Mouse (Mus musculus): ENCODE measurements at regions not wholly inside any gene's neighbourhood (a gene's known extent, or its start where the extent isn't known, plus 50 kb on each side); places are given as distances from the start of the nearest gene placed in this dataset.

GRCm38 (mm10) chr15:87952531-87952930, 408.4 kb downstream of the Fam19a5 start:
- H3K9ac ChIP-seq (replicated peaks; ENCODE audit: low read depth): no peak overlapping the region
- H3K9me3 ChIP-seq (ENCODE audit: low read length): no peaks in the 10 kb centered on the region
- no peaks in the 10 kb centered on the region for H3K27me3 ChIP-seq (replicated peaks; ENCODE audit: insufficient read depth, low read length)
- 64% methylated on average over 3 of the region's 3 CpGs for WGBS
- no peaks in the 10 kb centered on the region for H3K4me1 ChIP-seq (ENCODE audit: insufficient read depth, low read depth, low read length)
- ATAC-seq (no peak), DNase-seq (ENCODE audit: low spot score) (no peak)
- no peak overlapping the region for H3K4me3 ChIP-seq (ENCODE audit: low read depth, low read length)
- no peak overlapping the region for H3K27ac ChIP-seq (ENCODE audit: low read length)
- no peaks in the 10 kb centered on the region for H3K36me3 ChIP-seq (ENCODE audit: insufficient read depth, low read length)
- no peak overlapping the region for H3K4me2 ChIP-seq (replicated peaks; ENCODE audit: low read depth, low read length)
- no peak for TF ChIP-seq EP300 (IDR thresholded peaks at IDR 0.05)
- TF ChIP-seq CTCF (IDR thresholded peaks at IDR 0.05): no peak

DNA sequence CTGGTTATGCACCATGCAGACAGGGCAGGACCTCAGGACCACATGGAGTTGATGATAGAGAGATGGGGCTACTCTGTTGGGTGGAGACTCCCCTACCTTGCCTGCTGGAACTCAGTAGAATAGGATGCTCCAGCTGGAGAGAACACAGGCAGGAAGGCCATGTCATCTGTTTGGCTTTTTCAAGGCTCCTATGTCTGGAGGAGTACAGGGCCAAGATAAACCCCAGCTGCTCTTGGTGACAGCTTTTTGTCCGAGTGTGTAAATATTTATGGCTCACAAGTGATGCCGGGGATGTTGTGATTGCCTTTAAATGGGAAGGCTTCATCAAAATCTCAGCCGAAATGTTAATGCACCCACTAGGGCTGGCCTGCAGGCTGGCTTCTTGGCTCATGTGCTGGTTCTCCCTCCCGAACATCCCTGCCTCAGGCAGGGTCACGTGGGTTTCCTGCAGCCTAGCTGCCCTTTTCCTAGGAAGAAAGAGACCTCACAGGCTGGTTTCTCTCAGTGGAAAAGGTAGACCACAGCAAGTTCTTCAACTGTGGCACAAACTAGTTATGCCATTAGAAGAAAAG, 411.7 kb downstream of the Fam19a5 start:
- Histone ChIP-seq H3K36me3 (ENCODE audit: insufficient read depth, low read length) (no peaks in the 10 kb centered on the region), H3K4me3 (ENCODE audit: low read depth, low read length) (no peak overlapping the region), H3K9me3 (ENCODE audit: low read length) (no peaks in the 10 kb centered on the region), H3K9ac (replicated peaks; ENCODE audit: low read depth) (no peak overlapping the region), H3K27me3 (replicated peaks; ENCODE audit: insufficient read depth, low read length) (no peaks in the 10 kb centered on the region), H3K27ac (ENCODE audit: low read length) (no peak overlapping the region), H3K4me1 (ENCODE audit: insufficient read depth, low read depth, low read length) (no peaks in the 10 kb centered on the region), H3K4me2 (replicated peaks; ENCODE audit: low read depth, low read length) (no peak overlapping the region)
- ATAC-seq (no peak), DNase-seq (ENCODE audit: low spot score) (no peak)
- WGBS: 36% methylated on average over 5 of the region's 5 CpGs
- TF ChIP-seq EP300 (IDR thresholded peaks at IDR 0.05) (no peak), CTCF (IDR thresholded peaks at IDR 0.05) (no peak)

GRCm38 (mm10) chr15:87958866-87959265, 414.8 kb downstream of the Fam19a5 start:
- H3K9me3 ChIP-seq (ENCODE audit: low read length): no peaks in the 10 kb centered on the region
- no peak for DNase-seq (ENCODE audit: low spot score)
- no peak overlapping the region for H3K4me2 ChIP-seq (replicated peaks; ENCODE audit: low read depth, low read length)
- no peaks in the 10 kb centered on the region for H3K36me3 ChIP-seq (ENCODE audit: insufficient read depth, low read length)
- H3K27me3 ChIP-seq (replicated peaks; ENCODE audit: insufficient read depth, low read length): no peaks in the 10 kb centered on the region
- H3K4me3 ChIP-seq (ENCODE audit: low read depth, low read length): no peak overlapping the region
- ATAC-seq: no peak
- H3K9ac ChIP-seq (replicated peaks; ENCODE audit: low read depth): no peak overlapping the region
- no peaks in the 10 kb centered on the region for H3K4me1 ChIP-seq (ENCODE audit: insufficient read depth, low read depth, low read length)
- H3K27ac ChIP-seq (ENCODE audit: low read length): no peak overlapping the region
- 55% methylated on average over 1 of the region's 1 CpGs for WGBS
- TF ChIP-seq EP300 (IDR thresholded peaks at IDR 0.05) (no peak), CTCF (IDR thresholded peaks at IDR 0.05) (no peak)

DNA sequence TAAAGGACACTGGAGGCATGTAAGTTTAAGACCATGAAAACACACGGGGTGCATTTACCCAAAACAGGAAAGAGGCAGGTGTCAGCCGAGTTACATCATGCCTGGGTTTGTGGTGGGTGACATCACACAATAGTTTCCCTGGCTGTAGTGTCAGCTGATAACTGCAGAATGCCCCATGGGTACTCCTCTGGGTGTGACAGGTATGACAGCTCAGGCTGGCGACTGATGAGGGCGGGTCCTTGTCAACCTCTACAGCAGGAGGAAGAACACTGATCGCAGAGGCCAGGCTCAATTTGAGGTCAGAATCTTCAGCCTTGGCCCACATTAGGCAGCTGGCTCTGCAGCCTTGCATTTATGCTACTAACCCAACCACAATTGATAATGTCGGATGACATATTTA, 428.5 kb downstream of the Fam19a5 start:
- ATAC-seq: no peak
- no peak overlapping the region for H3K4me3 ChIP-seq (ENCODE audit: low read depth, low read length)
- H3K27ac ChIP-seq (ENCODE audit: low read length): no peak overlapping the region
- no peak overlapping the region for H3K4me2 ChIP-seq (replicated peaks; ENCODE audit: low read depth, low read length)
- H3K4me1 ChIP-seq (ENCODE audit: insufficient read depth, low read depth, low read length): no peaks in the 10 kb centered on the region
- H3K36me3 ChIP-seq (ENCODE audit: insufficient read depth, low read length): no peaks in the 10 kb centered on the region
- no peak overlapping the region for H3K9ac ChIP-seq (replicated peaks; ENCODE audit: low read depth)
- H3K9me3 ChIP-seq (ENCODE audit: low read length): no peaks in the 10 kb centered on the region
- 75% methylated on average over 6 of the region's 6 CpGs for WGBS
- DNase-seq (ENCODE audit: low spot score): no peak
- H3K27me3 ChIP-seq (replicated peaks; ENCODE audit: insufficient read depth, low read length): no peaks in the 10 kb centered on the region
- TF ChIP-seq CTCF (IDR thresholded peaks at IDR 0.05) (no peak), EP300 (IDR thresholded peaks at IDR 0.05) (no peak)

DNA sequence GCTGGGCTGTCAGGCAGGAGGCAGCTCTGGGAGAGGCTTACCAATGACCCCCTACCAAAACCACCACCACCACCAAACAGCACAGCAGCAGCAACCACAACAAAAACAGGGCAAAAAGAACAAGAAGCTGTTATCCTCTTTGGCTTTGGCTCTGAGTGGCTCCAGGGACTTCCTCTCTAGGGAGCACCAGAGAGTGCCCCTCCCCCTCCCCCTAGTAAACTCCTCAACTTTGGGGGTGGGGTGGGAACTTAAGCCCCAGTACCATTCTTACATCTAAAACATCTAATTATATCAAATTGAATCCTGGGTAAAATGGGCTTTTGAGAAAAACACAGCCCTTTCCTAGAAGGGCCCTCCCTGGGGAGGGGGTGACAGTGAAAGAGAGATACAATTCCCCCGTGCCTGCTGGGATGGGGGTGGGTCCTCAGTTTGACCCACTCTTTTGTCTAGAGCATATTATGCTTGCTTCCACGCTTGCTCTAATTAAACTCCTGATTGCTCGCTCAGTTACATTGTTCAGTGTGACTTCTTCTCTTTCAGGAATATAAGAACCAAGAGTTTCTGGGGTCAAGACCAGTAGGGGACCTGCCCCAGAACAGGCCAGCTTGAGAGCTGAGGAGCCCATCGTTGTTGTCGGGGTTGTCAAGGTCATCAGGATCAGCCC, 443.4 kb downstream of the Fam19a5 start:
- H3K27ac ChIP-seq (ENCODE audit: low read length): no peak overlapping the region
- ATAC-seq (0 out of 2 replicates have a peak, but pooled peaks have one; percentile 25), DNase-seq (ENCODE audit: low spot score) (no peak)
- H3K4me2 ChIP-seq (replicated peaks; ENCODE audit: low read depth, low read length): no peak overlapping the region
- no peak overlapping the region for H3K4me3 ChIP-seq (ENCODE audit: low read depth, low read length)
- no peaks in the 10 kb centered on the region for H3K4me1 ChIP-seq (ENCODE audit: insufficient read depth, low read depth, low read length)
- no peaks in the 10 kb centered on the region for H3K9me3 ChIP-seq (ENCODE audit: low read length)
- no peaks in the 10 kb centered on the region for H3K36me3 ChIP-seq (ENCODE audit: insufficient read depth, low read length)
- TF ChIP-seq EP300 (IDR thresholded peaks at IDR 0.05) (no peak), CTCF (IDR thresholded peaks at IDR 0.05) (no peak)
- no peaks in the 10 kb centered on the region for H3K27me3 ChIP-seq (replicated peaks; ENCODE audit: insufficient read depth, low read length)
- no peak overlapping the region for H3K9ac ChIP-seq (replicated peaks; ENCODE audit: low read depth)
- WGBS: 38% methylated on average over 5 of the region's 5 CpGs

DNA sequence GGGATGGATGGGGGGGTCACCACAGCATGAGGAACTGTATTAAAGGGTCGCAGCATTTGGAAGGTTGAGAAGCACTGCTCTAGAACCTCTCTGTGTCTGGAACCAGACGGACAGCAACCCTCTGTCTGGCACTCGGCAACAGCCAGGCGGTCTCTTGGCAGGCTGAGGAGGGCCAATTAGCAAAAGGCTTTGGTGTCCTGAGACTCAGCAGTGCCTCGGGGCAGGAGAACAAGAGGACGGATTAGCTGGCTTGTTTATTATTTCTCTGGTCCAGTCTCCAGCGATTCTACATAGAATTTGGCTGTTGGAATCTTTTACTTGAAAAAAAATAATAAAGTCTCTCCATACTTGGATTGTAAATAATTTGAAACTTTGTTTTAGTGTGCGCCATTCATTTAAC, 450.4 kb downstream of the Fam19a5 start:
- Histone ChIP-seq H3K4me2 (replicated peaks; ENCODE audit: low read depth, low read length) (no peak overlapping the region), H3K27me3 (replicated peaks; ENCODE audit: insufficient read depth, low read length) (no peaks in the 10 kb centered on the region), H3K36me3 (ENCODE audit: insufficient read depth, low read length) (no peaks in the 10 kb centered on the region), H3K4me1 (ENCODE audit: insufficient read depth, low read depth, low read length) (no peaks in the 10 kb centered on the region), H3K27ac (ENCODE audit: low read length) (no peak overlapping the region), H3K9me3 (ENCODE audit: low read length) (no peaks in the 10 kb centered on the region), H3K9ac (replicated peaks; ENCODE audit: low read depth) (no peak overlapping the region), H3K4me3 (ENCODE audit: low read depth, low read length) (no peak overlapping the region)
- TF ChIP-seq EP300 (IDR thresholded peaks at IDR 0.05) (no peak), CTCF (IDR thresholded peaks at IDR 0.05) (no peak)
- 60% methylated on average over 8 of the region's 8 CpGs for WGBS
- no peak for DNase-seq (ENCODE audit: low spot score)
- ATAC-seq: no peak

All from lung, postnatal 0 days (tissue).